Mouse (Mus musculus): Measurements from ENCODE around the gene Nek3.

DNA sequence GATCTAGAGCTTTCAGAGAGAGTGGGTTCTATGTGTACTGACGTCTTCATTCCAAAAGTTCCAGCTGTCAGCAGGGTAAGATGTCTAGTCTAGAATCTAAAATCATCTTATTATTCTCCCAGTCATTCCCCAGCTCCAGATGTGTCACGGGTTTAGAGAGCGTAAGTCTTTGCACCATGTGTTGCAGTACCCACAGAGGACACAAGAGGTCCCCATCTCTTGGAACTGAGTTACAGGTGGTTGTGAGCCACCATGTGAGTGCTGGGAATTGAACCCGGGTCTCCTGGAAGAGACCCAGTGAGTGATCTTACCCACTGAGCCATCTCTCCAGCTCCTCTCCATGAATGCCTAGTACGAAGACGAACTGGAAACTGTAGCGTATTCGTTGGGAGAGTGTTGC lies 33.2 kb upstream of the Nek3 start:
- TF ChIP-seq CTCF (IDR thresholded peaks at IDR 0.05; ENCODE audit: low read depth) (no peak), EP300 (IDR thresholded peaks at IDR 0.05; ENCODE audit: low read depth) (no peak)
